Mouse (Mus musculus) midbrain, embryonic 11.5 days (tissue): Measurements from ENCODE around the gene B4galnt1. TPM values are rescaled to one million over a fixed set of nuclear protein-coding genes. Genes with fewer than 3 reads are reported as not detected.
A peak's percentile ranks its signal among the peaks of the same experiment; 100 is the strongest.
"Not testable (repeated sequence)": the region's sequence is repeated elsewhere in the genome, so short reads cannot be mapped to it uniquely, and the experiment has no call there.

ENCODE experiments used
- ATAC-seq: fragments of 200-750 bp; cut with Nextera tagmentation; 2 replicates; pipeline ENCODE4 v1.8.0; 2017; ENCODE audit warnings: moderate TSS enrichment, moderate library complexity; ENCODE audit not compliant: low FRiP score
- DNase-seq: peaks from one replicate; pipeline ENCODE4 v3.0.0; 2015; ENCODE audit warnings: low spot score; ENCODE audit errors: missing footprints
- H3K27ac ChIP-seq: fragments of 300-500 bp; sonication (generic); 2 replicates; pipeline ENCODE4 v1.5.1; 2014; ENCODE audit warnings: low read depth, low read length
- H3K27me3 ChIP-seq: fragments of 300-500 bp; sonication (generic); 2 replicates; pipeline ENCODE4 v1.6.1; 2014; ENCODE audit warnings: mild to moderate bottlenecking, low read length, moderate library complexity, mixed read lengths; ENCODE audit not compliant: control insufficient read depth, insufficient read depth
- H3K36me3 ChIP-seq: fragments of 300-500 bp; sonication (generic); 2 replicates; pipeline ENCODE4 v1.6.1; 2014; ENCODE audit warnings: mild to moderate bottlenecking, low read length, moderate library complexity, mixed read lengths; ENCODE audit not compliant: control insufficient read depth, insufficient read depth
- H3K4me1 ChIP-seq: fragments of 300-500 bp; sonication (generic); 2 replicates; pipeline ENCODE4 v1.6.1; 2014; ENCODE audit warnings: low read length; ENCODE audit not compliant: control insufficient read depth, insufficient read depth
- H3K4me2 ChIP-seq: fragments of 300-500 bp; sonication (generic); 2 replicates; pipeline ENCODE4 v1.6.1; 2014; ENCODE audit warnings: mild to moderate bottlenecking, moderate library complexity
- H3K4me3 ChIP-seq: fragments of 300-500 bp; sonication (generic); 2 replicates; pipeline ENCODE4 v1.5.1; 2014; ENCODE audit warnings: low read depth, low read length
- H3K9ac ChIP-seq: fragments of 300-500 bp; sonication (generic); 2 replicates; pipeline ENCODE4 v1.6.1; 2014; ENCODE audit warnings: low read length
- H3K9me3 ChIP-seq: fragments of 300-500 bp; sonication (generic); 2 replicates; pipeline ENCODE4 v1.6.1; 2016; ENCODE audit warnings: low read length; ENCODE audit not compliant: control insufficient read depth
- WGBS: fragments of 180-500 bp; shearing (Covaris S2); extraction: QIAGEN DNeasy Blood & Tissue Kit; methylation state at CpG from one replicate; pipeline ENCODE4 v1.1.7; 2014; 5-methylcytosine and 5-hydroxymethylcytosine counted together
- polyA plus RNA-seq: library from polyadenylated mRNA; unstranded; fragments of >200 nt; fragmentation: Nextera tagmentation; extraction: Ambion mirVana; gene quantifications from 2 replicates; pipeline ENCODE4 v1.2.1, GENCODE M21; 2014

Gene B4galnt1
- polyA plus RNA-seq, 1 experiment from 2014 or later, result 9.4 TPM

DNA sequence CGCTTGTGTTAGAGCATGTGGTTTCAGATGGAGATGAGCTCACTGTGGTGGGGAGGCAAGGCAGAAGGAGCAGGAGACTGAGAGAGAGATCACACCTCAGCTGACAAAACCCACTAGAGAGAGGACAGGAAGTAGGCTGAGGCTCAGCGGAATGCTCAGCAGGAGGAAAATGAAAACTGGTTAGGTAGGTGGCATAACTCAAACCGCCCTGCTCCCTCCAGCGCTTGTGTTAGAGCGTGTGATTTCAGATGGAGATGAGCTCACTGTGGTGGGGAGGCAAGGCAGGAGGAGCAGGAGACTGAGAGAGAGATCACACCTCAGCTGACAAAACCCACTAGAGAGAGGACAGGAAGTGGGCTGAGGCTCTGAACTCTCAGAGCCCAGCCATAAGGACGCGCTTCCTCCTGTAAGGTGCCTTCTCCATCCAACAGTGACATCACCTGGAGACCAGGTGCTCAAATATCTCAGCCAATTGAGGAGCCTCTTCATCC, 2.2 kb upstream of the B4galnt1 start:
- H3K9me3 ChIP-seq, H3K4me3 ChIP-seq, H3K4me1 ChIP-seq, ATAC-seq, H3K9ac ChIP-seq, DNase-seq, H3K36me3 ChIP-seq, H3K27ac ChIP-seq, H3K4me2 ChIP-seq: not testable (repeated sequence)
- H3K27me3 ChIP-seq, result peaks cover 26% of the 10 kb centered on the region
- 69% methylated on average over 7 of the region's 7 CpGs for WGBS

- WGBS, result 94% methylated on average over 4 of the region's 4 CpGs
- Histone ChIP-seq H3K4me1 (peaks cover 6% of the 10 kb centered on the region; the same call in 1 of the 2 replicates), H3K4me2 (no peak overlapping the region; the same call in 1 of the 2 replicates), H3K27me3 (peaks cover 33% of the 10 kb centered on the region), H3K9ac (no peak overlapping the region), H3K9me3 (no peaks in the 10 kb centered on the region), H3K27ac (no peak overlapping the region), H3K36me3 (no peaks in the 10 kb centered on the region), H3K4me3 (no peak overlapping the region)
- peak; percentile 80 for DNase-seq
- ATAC-seq, result no peak
Observed at GRCm38 (mm10) chr10:127164190-127164589, 835 bp upstream of the B4galnt1 start.

DNA sequence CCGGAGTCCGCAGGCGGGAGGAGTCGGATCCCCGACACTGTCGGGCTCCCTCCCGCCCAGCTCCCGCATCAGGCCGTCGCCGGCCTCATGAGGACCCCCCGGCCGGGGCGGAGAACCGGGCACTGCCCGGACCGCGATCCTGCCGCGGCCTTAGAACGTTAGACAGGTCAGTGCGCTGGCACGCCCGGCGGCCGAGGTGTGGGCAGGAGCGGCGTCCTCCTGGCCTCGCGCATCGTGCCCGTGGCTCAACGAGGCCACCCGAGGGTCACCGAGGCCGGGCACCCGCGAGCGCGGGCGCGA, 279 bp downstream of the B4galnt1 start:
- H3K9ac ChIP-seq, result peak overlapping the region; percentile 79
- no peaks in the 10 kb centered on the region for H3K36me3 ChIP-seq
- no peak overlapping the region for H3K27ac ChIP-seq
- ATAC-seq (peak; percentile 64), DNase-seq (no peak)
- WGBS, result under 1% methylated on average over 35 of the region's 42 CpGs
- peak overlapping the region; percentile 95 for H3K4me2 ChIP-seq
- peaks cover 45% of the 10 kb centered on the region for H3K27me3 ChIP-seq
- peak overlapping the region; percentile 56 for H3K4me3 ChIP-seq
- no peaks in the 10 kb centered on the region for H3K9me3 ChIP-seq
- peaks cover 6% of the 10 kb centered on the region; the same call in 1 of the 2 replicates for H3K4me1 ChIP-seq

DNA sequence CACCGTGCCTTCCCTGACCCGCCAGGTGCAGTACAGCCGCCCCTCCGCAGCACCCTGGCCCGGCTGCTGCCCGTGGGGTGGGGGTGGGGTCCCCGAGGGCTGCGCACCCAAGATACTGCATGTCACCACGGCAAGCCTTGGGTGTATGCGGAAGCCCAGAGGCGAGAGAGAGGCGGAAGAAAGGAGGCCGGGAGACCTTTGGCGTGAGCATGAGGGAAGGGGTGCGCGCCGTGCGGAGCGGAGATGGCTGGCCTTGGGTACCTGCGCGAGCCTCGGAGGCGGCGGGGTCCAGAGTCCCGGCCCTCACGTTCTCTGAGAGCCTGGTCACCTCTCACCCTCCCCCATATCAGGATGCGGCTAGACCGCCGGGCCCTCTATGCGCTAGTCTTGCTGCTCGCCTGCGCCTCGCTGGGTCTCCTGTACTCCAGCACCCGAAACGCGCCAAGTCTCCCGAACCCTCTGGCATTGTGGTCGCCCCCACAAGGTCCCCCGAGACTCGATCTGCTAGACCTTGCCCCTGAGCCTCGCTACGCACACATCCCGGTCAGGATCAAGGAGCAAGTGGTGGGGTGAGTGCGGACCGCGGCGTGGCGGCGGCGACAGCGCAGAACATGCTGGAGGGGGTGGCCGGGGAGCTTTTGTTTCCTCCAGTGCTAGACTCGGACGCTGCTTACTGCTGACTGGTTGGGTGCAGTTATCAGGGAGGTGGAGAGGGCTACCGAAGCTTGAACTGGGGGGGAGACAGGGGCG, 804 bp downstream of the B4galnt1 start:
- Histone ChIP-seq H3K36me3 (no peaks in the 10 kb centered on the region), H3K9me3 (no peaks in the 10 kb centered on the region), H3K9ac (peak overlapping the region; percentile 79), H3K4me2 (peak overlapping the region; percentile 95), H3K27me3 (peaks cover 50% of the 10 kb centered on the region), H3K27ac (no peak overlapping the region), H3K4me1 (peaks cover 9% of the 10 kb centered on the region), H3K4me3 (peak overlapping the region; percentile 56)
- peak; percentile 97 for DNase-seq
- WGBS, result under 1% methylated on average over 56 of the region's 56 CpGs
- peak; percentile 29; the same call in 1 of the 2 replicates for ATAC-seq

GRCm38 (mm10) chr10:127166404-127166715, 1.3 kb downstream of the B4galnt1 start:
- H3K27me3 ChIP-seq, result peaks cover 55% of the 10 kb centered on the region
- peak overlapping the region; percentile 95 for H3K4me2 ChIP-seq
- H3K4me3 ChIP-seq, result peak overlapping the region; percentile 56
- H3K27ac ChIP-seq, result no peak overlapping the region
- 3% methylated on average over 11 of the region's 11 CpGs for WGBS
- H3K4me1 ChIP-seq, result peaks cover 9% of the 10 kb centered on the region
- DNase-seq, result peak; percentile 94
- no peak for ATAC-seq
- H3K36me3 ChIP-seq, result no peaks in the 10 kb centered on the region
- H3K9me3 ChIP-seq, result no peaks in the 10 kb centered on the region
- H3K9ac ChIP-seq, result peak overlapping the region; percentile 79

DNA sequence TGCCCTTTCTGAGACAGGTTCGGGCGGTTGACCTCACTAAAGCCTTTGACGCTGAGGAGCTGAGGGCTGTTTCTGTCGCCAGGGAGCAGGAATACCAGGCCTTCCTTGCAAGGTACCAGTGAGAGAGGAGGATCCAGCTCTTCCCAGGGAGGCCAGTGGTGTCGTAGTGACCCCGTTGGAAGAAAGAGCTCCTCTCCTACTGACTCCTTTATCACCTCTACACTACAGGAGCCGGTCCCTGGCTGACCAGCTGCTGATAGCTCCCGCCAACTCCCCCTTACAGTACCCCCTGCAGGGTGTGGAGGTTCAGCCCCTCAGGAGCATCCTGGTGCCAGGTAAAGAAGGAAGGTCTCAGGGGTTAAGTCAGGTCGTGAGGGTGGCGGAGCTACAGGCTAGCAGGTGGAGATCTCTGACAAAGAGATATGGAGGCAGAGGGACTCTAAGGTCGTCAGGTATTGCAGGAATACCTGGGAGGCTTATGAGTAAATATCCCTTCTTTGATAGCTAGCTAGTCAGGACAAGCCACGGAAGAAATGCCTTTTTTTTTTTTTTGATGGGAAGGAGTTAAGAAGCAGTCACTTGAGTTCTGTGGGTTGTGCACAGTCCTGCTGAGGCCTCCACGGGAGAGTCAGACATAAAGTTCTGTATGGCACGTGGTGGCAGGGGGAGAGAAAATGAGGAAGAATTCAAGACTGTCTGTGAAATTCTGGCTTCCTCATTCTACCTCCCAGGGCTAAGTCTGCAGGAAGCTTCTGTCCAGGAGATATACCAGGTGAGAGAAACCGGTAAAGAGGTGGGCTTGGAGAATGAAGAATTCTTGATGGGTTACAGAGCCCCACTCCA, 2.0 kb downstream of the B4galnt1 start:
- no peaks in the 10 kb centered on the region for H3K9me3 ChIP-seq
- DNase-seq, result no peak
- ATAC-seq, result no peak
- H3K27ac ChIP-seq, result no peak overlapping the region
- H3K36me3 ChIP-seq, result no peaks in the 10 kb centered on the region
- H3K4me1 ChIP-seq, result peaks cover 9% of the 10 kb centered on the region
- WGBS, result 21% methylated on average over 15 of the region's 15 CpGs
- no peak overlapping the region; the same call in 1 of the 2 replicates for H3K4me3 ChIP-seq
- peak overlapping the region; percentile 95 for H3K4me2 ChIP-seq
- H3K9ac ChIP-seq, result no peak overlapping the region
- H3K27me3 ChIP-seq, result peaks cover 60% of the 10 kb centered on the region

DNA sequence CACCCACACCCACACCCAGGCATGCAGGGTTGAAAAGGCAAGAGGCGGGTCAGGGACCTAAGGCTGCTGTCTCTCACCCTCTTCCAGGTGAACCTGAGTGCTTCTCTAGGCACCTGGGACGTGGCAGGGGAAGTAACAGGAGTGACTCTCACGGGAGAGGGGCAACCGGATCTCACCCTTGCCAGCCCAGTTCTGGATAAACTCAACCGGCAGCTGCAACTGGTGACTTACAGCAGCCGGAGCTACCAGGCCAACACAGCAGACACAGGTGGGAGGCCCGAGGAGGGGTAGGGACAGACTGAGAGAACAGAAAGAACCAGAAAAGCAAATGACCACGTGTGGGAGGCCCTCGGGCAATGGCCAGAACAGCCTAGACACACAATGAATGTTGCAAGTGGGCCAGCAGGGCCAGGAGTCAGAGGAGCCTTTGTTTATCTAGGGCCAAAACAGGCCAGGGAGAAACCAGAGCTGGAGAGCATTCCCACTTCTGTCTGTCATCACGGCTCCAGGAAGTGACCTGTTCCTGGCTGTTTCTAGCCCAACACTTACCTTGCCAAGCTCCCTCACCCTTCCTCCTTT, 2.7 kb downstream of the B4galnt1 start:
- peaks cover 9% of the 10 kb centered on the region for H3K4me1 ChIP-seq
- no peak overlapping the region for H3K4me2 ChIP-seq
- H3K27ac ChIP-seq, result no peak overlapping the region
- 61% methylated on average over 10 of the region's 10 CpGs for WGBS
- H3K36me3 ChIP-seq, result no peaks in the 10 kb centered on the region
- DNase-seq, result peak; percentile 83
- no peak for ATAC-seq
- H3K9ac ChIP-seq, result no peak overlapping the region
- no peak overlapping the region for H3K4me3 ChIP-seq
- peaks cover 60% of the 10 kb centered on the region for H3K27me3 ChIP-seq
- H3K9me3 ChIP-seq, result no peaks in the 10 kb centered on the region

GRCm38 (mm10) chr10:127170002-127170401, 5.0 kb downstream of the B4galnt1 start:
- H3K9ac ChIP-seq, result no peak overlapping the region
- DNase-seq, result peak; percentile 87
- H3K4me3 ChIP-seq, result peak overlapping the region; percentile 23
- H3K4me2 ChIP-seq, result peak overlapping the region; percentile 46
- peaks cover 60% of the 10 kb centered on the region for H3K27me3 ChIP-seq
- H3K4me1 ChIP-seq, result peaks cover 9% of the 10 kb centered on the region
- 2% methylated on average over 22 of the region's 22 CpGs for WGBS
- ATAC-seq, result no peak
- no peaks in the 10 kb centered on the region for H3K36me3 ChIP-seq
- H3K9me3 ChIP-seq, result no peaks in the 10 kb centered on the region
- H3K27ac ChIP-seq, result no peak overlapping the region
